Mouse (Mus musculus) E14TG2a.4 (cell line): ENCODE results near the gene Fam126a.

Experiments
- H3K27me3 ChIP-seq: 2 replicates; pipeline ENCODE4 v1.6.1; 2014; ENCODE audit warnings: low read length, control low read depth; ENCODE audit not compliant: insufficient read depth
- H3K36me3 ChIP-seq: 2 replicates; pipeline ENCODE4 v1.6.1; 2014; ENCODE audit warnings: low read length, control low read depth; ENCODE audit not compliant: insufficient read depth
- H3K4me1 ChIP-seq: replicated peaks from 2 replicates; pipeline ENCODE4 v1.6.1; 2014; ENCODE audit warnings: low read depth, low read length, control low read depth
- H3K4me3 ChIP-seq: replicated peaks from 2 replicates; pipeline ENCODE4 v1.5.1; 2014; ENCODE audit warnings: mild to moderate bottlenecking, low read length
- H3K9me3 ChIP-seq: 2 replicates; pipeline ENCODE4 v1.6.1; 2014; ENCODE audit warnings: low read length, control low read depth
- CTCF ChIP-seq: conservative IDR thresholded peaks from 2 replicates; pipeline ENCODE4 v1.5.1; 2014; ENCODE audit warnings: low read length
- NANOG ChIP-seq: IDR thresholded peaks from 2 replicates; pipeline ENCODE4 v1.6.1; 2014; ENCODE audit warnings: borderline replicate concordance, low read length, mixed read lengths
- POU5F1 ChIP-seq: IDR thresholded peaks from 2 replicates; pipeline ENCODE4 v1.6.1; 2014; ENCODE audit warnings: low read length, borderline replicate concordance

The Fam126a gene

DNA sequence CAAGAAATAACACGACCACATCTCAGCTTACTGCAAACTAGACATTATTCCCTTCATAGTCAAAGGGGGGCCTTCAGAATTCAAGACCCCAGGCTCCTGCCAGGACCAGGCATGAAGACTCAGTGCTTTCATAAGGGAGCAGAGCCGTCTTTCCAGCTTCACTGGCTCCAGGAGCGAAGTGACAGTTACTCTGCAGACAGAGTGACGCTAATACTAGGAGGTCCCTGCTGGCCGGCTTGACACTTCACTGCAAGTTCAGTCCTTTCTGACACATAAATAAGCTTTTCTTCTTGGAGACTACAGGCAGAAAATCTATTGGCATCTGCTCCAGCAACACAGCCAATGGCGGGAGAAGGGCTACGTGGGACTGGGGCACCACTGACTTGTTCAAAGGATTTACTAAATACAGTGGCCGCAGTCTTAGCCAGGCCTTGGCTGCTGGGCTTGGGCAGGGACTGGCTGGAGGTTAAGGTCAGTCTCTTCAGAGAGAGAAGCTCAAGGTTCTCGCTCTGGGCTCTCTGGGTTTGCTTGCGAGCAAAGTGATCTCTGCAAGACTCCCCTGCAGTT is 65.8 kb downstream of the Fam126a start:
- TF ChIP-seq NANOG (no peak), POU5F1 (no peak), CTCF (no peak)
- Histone ChIP-seq H3K9me3 (no peaks in the 10 kb centered on the region), H3K27me3 (no peaks in the 10 kb centered on the region), H3K4me3 (no peak overlapping the region), H3K36me3 (no peaks in the 10 kb centered on the region), H3K4me1 (peaks cover 10% of the 10 kb centered on the region)

DNA sequence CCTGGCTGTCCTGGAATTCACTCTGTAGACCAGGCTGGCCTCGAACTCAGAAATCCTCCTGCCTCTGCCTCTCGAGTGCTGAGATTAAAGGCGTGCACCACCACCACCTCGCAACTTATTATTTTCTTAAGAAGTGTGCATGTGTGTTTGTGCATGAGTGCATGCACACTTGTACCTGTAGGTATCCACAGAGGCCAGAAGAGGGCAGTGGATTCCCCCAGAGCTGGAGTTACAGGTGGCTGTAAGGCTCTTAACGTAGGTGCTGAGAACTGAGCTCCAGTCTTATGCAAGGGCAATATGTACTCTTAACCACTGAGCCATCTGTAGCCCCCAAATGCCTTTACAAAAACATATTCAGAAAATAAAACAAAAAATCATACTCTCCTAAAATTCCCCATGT is 77.4 kb downstream of the Fam126a start:
- Histone ChIP-seq H3K4me1 (no peaks in the 10 kb centered on the region), H3K27me3 (0 out of 2 replicates have a peak, but pooled peaks cover 3% of the 10 kb centered on the region), H3K36me3 (no peaks in the 10 kb centered on the region), H3K9me3 (no peaks in the 10 kb centered on the region), H3K4me3 (no peak overlapping the region)
- TF ChIP-seq NANOG, result no peak
- no peak for TF ChIP-seq POU5F1
- TF ChIP-seq CTCF, result peak; percentile 35

DNA sequence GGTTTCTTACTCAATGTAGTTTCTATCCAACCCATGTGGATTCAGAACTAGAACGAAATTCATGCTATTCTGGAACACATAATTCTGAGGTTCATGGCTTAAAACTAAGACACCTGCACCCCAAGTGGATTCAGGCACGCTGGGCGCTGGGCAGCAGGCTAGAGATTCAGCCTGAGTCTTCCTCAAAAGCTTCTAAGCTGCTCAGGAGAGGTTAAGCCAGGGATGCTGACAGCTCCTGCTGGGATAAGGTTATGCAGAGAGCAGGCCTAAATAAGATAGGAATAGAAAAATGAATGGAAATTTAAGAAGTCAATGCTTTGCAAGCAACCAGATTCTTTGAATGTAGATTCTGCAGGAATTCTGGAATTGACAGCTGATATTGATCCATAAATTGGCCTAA is 82.4 kb downstream of the Fam126a start:
- H3K27me3 ChIP-seq, result no peaks in the 10 kb centered on the region
- no peaks in the 10 kb centered on the region for H3K36me3 ChIP-seq
- no peak overlapping the region for H3K4me3 ChIP-seq
- TF ChIP-seq CTCF (no peak), POU5F1 (no peak), NANOG (no peak)
- H3K9me3 ChIP-seq, result no peaks in the 10 kb centered on the region
- H3K4me1 ChIP-seq, result no peaks in the 10 kb centered on the region

DNA sequence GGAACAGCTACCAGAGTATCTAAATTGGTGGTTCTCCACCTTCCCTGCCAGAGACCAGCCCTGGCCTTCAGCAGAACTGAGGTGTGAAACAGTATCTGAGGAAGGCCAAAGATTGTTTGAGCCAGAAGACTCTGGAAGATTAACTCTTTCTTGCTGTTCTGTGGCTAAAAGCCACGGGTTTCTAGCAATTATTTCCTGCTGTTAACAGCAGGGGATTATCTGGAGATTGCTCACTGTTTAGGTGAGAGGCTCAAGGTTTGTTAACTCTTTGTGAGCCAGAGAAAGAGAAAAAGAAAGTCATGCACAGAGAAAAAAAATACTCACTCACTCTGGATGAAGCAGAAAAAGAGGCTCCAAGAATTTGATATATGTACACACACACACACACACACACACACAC is 85.4 kb downstream of the Fam126a start:
- Histone ChIP-seq H3K4me1 (no peaks in the 10 kb centered on the region), H3K9me3 (no peaks in the 10 kb centered on the region), H3K36me3 (no peaks in the 10 kb centered on the region), H3K27me3 (no peaks in the 10 kb centered on the region), H3K4me3 (no peak overlapping the region)
- TF ChIP-seq POU5F1 (no peak), CTCF (no peak), NANOG (no peak)

DNA sequence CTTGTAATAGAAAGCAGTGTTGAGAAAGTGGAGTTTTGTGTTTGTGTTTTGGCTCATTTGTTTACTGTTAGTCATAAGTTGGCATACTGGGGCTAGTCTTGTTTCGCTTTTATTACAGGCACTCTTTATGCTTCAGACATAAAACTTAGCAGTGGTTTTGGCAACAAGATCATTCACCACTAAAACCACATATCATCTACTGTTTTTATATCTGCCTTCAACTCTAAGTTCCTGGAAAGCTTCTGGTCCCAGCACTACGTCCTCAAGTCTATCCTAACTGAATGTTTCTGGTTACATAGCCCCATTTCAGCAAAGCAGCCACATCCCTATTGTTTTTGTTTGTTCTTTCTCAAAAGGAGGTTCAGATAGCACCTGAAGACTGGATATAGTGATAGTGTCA is 87.0 kb downstream of the Fam126a start:
- Histone ChIP-seq H3K4me3 (no peak overlapping the region), H3K27me3 (no peaks in the 10 kb centered on the region), H3K4me1 (no peaks in the 10 kb centered on the region), H3K36me3 (no peaks in the 10 kb centered on the region), H3K9me3 (no peaks in the 10 kb centered on the region)
- TF ChIP-seq NANOG, result no peak
- no peak for TF ChIP-seq POU5F1
- no peak for TF ChIP-seq CTCF

DNA sequence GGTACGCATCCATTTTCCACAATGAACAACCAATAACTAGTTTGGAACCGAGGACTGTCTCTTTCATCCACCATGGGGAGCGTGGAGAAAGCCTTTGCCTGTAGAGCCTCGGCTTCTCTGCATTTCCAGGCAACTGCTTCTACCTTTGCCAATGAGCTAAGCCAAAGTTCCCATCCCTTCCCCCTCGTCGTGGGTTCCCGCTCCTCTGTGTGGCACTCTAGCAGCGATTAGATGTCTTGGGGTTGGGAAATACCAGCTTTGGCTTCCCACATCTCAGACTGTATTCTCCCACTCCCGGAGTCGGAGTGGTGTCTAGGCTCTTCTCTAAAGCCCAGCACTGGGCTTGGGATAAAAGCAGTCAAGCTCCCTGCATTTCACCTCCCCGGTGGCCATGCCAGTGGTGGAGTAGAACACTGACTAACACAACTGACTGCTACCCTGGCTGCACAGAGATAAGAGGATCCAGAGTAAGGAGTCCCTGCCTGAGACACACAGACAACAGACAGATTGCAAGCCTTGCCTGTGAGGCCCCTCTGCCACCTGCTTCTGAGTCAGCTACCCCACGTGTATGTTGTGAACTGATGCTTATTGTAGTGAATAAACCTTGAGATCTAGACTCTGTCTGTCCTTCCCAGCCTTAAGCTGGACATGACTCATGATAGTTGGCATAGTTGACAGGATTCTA is 106.9 kb downstream of the Fam126a start:
- no peaks in the 10 kb centered on the region for H3K9me3 ChIP-seq
- H3K4me3 ChIP-seq, result 0 out of 2 replicates have a peak overlapping the region, but pooled peaks have one; percentile 4
- TF ChIP-seq NANOG, result no peak
- TF ChIP-seq POU5F1, result no peak
- TF ChIP-seq CTCF, result no peak

DNA sequence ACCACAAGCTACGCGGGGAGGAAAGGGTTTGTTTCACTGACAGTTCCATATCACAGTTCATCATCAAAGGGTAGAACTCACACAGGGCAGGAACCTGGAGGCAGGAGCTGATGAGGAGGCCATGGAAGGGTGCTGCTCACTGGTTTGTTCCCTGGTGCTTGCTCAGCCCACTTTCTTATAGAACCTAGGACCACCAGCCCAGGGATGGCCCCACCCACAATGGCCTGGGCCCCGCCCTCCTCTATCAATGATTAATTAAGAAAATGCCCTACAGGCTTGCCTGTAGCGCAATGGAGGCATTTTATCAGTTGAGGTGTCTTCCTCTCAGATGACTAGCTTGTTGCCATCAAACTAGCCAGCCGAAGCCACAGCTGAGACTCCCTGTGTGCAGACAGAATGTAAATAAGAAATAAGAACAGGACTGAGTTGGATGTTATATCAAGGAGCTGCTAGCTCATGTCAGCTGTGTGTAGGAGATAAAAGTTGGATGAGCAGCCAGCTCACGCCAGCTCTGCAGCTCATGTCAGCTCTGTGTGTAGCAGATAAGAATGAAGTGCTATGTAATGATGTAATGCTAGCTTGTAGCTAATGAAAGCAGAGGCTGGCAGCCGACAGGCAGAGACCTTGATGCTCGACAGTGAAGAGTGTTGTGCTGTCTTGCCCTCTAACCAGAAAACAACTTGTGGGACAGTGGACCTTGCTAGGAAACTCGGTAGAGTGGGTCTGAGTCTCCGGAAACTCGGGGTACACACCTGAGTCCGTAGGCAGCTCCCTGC is 107.8 kb downstream of the Fam126a start:
- Histone ChIP-seq H3K4me3 (0 out of 2 replicates have a peak overlapping the region, but pooled peaks have one; percentile 4), H3K27me3 (no peaks in the 10 kb centered on the region)
- TF ChIP-seq POU5F1, result no peak

More for the DNA sequence above, 106.9 kb downstream of the Fam126a start:
- Histone ChIP-seq H3K36me3 (no peaks in the 10 kb centered on the region), H3K4me1 (peaks cover 34% of the 10 kb centered on the region), H3K27me3 (no peaks in the 10 kb centered on the region)

DNA sequence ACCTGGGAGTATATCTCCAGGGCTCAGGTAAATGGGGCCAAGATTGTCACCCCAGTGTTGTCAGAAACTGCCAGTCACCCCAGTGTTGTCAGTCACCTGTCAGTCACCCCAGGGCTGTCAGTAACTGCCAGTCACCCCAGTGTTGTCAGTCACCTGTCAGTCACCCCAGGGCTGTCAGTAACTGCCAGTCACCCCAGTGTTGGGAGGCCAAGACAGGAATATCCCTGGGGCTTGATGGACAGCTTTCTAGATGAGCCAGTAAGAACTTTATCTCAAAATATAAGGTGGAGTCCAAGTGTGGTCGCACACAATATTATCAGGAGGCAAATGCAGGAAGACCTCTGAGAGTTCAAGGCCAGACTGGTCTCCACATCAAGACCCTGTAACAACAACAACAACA is 109.2 kb downstream of the Fam126a start:
- Histone ChIP-seq H3K4me3 (no peak overlapping the region), H3K27me3 (no peaks in the 10 kb centered on the region), H3K4me1 (peaks cover 44% of the 10 kb centered on the region), H3K36me3 (no peaks in the 10 kb centered on the region), H3K9me3 (no peaks in the 10 kb centered on the region)
- TF ChIP-seq CTCF, result no peak

More for the DNA sequence above, 107.8 kb downstream of the Fam126a start:
- no peaks in the 10 kb centered on the region for H3K9me3 ChIP-seq
- peaks cover 43% of the 10 kb centered on the region for H3K4me1 ChIP-seq
- no peaks in the 10 kb centered on the region for H3K36me3 ChIP-seq
